Mouse (Mus musculus): Measurements from ENCODE around the gene Lhx1. TPM values are rescaled to one million over a fixed set of nuclear protein-coding genes. Genes with fewer than 3 reads are reported as not detected.

Gene Lhx1
- polyA plus RNA-seq, 1 experiment from 2014 or later = not detected

- WGBS = 43% methylated on average over 8 of the region's 8 CpGs
- Histone ChIP-seq H3K4me1 (ENCODE audit: insufficient read depth) (no peaks in the 10 kb centered on the region), H3K27ac (ENCODE audit: low read depth) (no peak overlapping the region), H3K36me3 (ENCODE audit: insufficient read depth) (no peaks in the 10 kb centered on the region), H3K9ac (no peak overlapping the region), H3K4me2 (no peak overlapping the region), H3K4me3 (ENCODE audit: low read depth, low read length) (no peak overlapping the region), H3K27me3 (ENCODE audit: insufficient read depth, low read length) (no peaks in the 10 kb centered on the region), H3K9me3 (ENCODE audit: low read depth, low read length) (no peaks in the 10 kb centered on the region)
- ATAC-seq (ENCODE audit: insufficient read depth) (no peak), DNase-seq (no peak)
- no peak for TF ChIP-seq CTCF (IDR thresholded peaks at IDR 0.05; ENCODE audit: low read depth)
Observed at GRCm38 (mm10) chr11:84566691-84567090, 41.4 kb upstream of the Lhx1 start.

- H3K27ac ChIP-seq (ENCODE audit: low read depth) = no peak overlapping the region
Observed at GRCm38 (mm10) chr11:84565224-84565623, 39.9 kb upstream of the Lhx1 start.

GRCm38 (mm10) chr11:84563360-84563759 lies 38.0 kb upstream of the Lhx1 start:
- H3K27me3 ChIP-seq (ENCODE audit: insufficient read depth, low read length) = no peaks in the 10 kb centered on the region
- no peak overlapping the region for H3K4me3 ChIP-seq (ENCODE audit: low read depth, low read length)
- H3K4me1 ChIP-seq (ENCODE audit: insufficient read depth) = no peaks in the 10 kb centered on the region
- no peaks in the 10 kb centered on the region for H3K9me3 ChIP-seq (ENCODE audit: low read depth, low read length)
- H3K9ac ChIP-seq = no peak overlapping the region
- H3K27ac ChIP-seq (ENCODE audit: low read depth) = no peak overlapping the region
- DNase-seq (no peak), ATAC-seq (ENCODE audit: insufficient read depth) (no peak)
- H3K4me2 ChIP-seq = no peak overlapping the region
- TF ChIP-seq CTCF (IDR thresholded peaks at IDR 0.05; ENCODE audit: low read depth) = no peak
- no peaks in the 10 kb centered on the region for H3K36me3 ChIP-seq (ENCODE audit: insufficient read depth)
- WGBS = 36% methylated on average over 7 of the region's 7 CpGs

More at GRCm38 (mm10) chr11:84565224-84565623, 39.9 kb upstream of the Lhx1 start:
- Histone ChIP-seq H3K9me3 (ENCODE audit: low read depth, low read length) (no peaks in the 10 kb centered on the region), H3K27me3 (ENCODE audit: insufficient read depth, low read length) (no peaks in the 10 kb centered on the region), H3K4me3 (ENCODE audit: low read depth, low read length) (no peak overlapping the region), H3K4me1 (ENCODE audit: insufficient read depth) (no peaks in the 10 kb centered on the region), H3K36me3 (ENCODE audit: insufficient read depth) (no peaks in the 10 kb centered on the region), H3K9ac (no peak overlapping the region), H3K4me2 (no peak overlapping the region)
- ATAC-seq (ENCODE audit: insufficient read depth) (no peak), DNase-seq (peak; percentile 31)
- no peak for TF ChIP-seq CTCF (IDR thresholded peaks at IDR 0.05; ENCODE audit: low read depth)
- 79% methylated on average over 3 of the region's 3 CpGs for WGBS

GRCm38 (mm10) chr11:84562758-84563347 lies 37.5 kb upstream of the Lhx1 start:
- Histone ChIP-seq H3K27me3 (ENCODE audit: insufficient read depth, low read length) (no peaks in the 10 kb centered on the region), H3K9me3 (ENCODE audit: low read depth, low read length) (no peaks in the 10 kb centered on the region), H3K27ac (ENCODE audit: low read depth) (no peak overlapping the region), H3K9ac (no peak overlapping the region), H3K4me1 (ENCODE audit: insufficient read depth) (no peaks in the 10 kb centered on the region), H3K4me3 (ENCODE audit: low read depth, low read length) (no peak overlapping the region), H3K36me3 (ENCODE audit: insufficient read depth) (no peaks in the 10 kb centered on the region), H3K4me2 (no peak overlapping the region)
- TF ChIP-seq CTCF (IDR thresholded peaks at IDR 0.05; ENCODE audit: low read depth) = no peak
- 26% methylated on average over 9 of the region's 9 CpGs for WGBS
- ATAC-seq (ENCODE audit: insufficient read depth) (no peak), DNase-seq (no peak)

GRCm38 (mm10) chr11:84561546-84561945 lies 36.2 kb upstream of the Lhx1 start:
- TF ChIP-seq CTCF (IDR thresholded peaks at IDR 0.05; ENCODE audit: low read depth) = no peak
- Histone ChIP-seq H3K9ac (no peak overlapping the region), H3K36me3 (ENCODE audit: insufficient read depth) (no peaks in the 10 kb centered on the region), H3K4me2 (no peak overlapping the region), H3K4me3 (ENCODE audit: low read depth, low read length) (no peak overlapping the region), H3K4me1 (ENCODE audit: insufficient read depth) (no peaks in the 10 kb centered on the region), H3K27ac (ENCODE audit: low read depth) (no peak overlapping the region), H3K9me3 (ENCODE audit: low read depth, low read length) (no peaks in the 10 kb centered on the region), H3K27me3 (ENCODE audit: insufficient read depth, low read length) (no peaks in the 10 kb centered on the region)
- DNase-seq (no peak), ATAC-seq (ENCODE audit: insufficient read depth) (no peak)
- WGBS = 60% methylated on average over 5 of the region's 5 CpGs

GRCm38 (mm10) chr11:84553821-84554450 lies 28.6 kb upstream of the Lhx1 start:
- no peaks in the 10 kb centered on the region for H3K36me3 ChIP-seq (ENCODE audit: insufficient read depth)
- H3K9ac ChIP-seq = no peak overlapping the region
- H3K9me3 ChIP-seq (ENCODE audit: low read depth, low read length) = no peaks in the 10 kb centered on the region
- no peak for TF ChIP-seq CTCF (IDR thresholded peaks at IDR 0.05; ENCODE audit: low read depth)
- ATAC-seq (ENCODE audit: insufficient read depth) (no peak), DNase-seq (no peak)
- H3K27me3 ChIP-seq (ENCODE audit: insufficient read depth, low read length) = no peaks in the 10 kb centered on the region
- H3K4me3 ChIP-seq (ENCODE audit: low read depth, low read length) = no peak overlapping the region
- no peak overlapping the region for H3K4me2 ChIP-seq
- 71% methylated on average over 14 of the region's 14 CpGs for WGBS
- no peak overlapping the region for H3K27ac ChIP-seq (ENCODE audit: low read depth)
- no peaks in the 10 kb centered on the region for H3K4me1 ChIP-seq (ENCODE audit: insufficient read depth)

GRCm38 (mm10) chr11:84551296-84551695 lies 26.0 kb upstream of the Lhx1 start:
- DNase-seq (no peak), ATAC-seq (ENCODE audit: insufficient read depth) (no peak)
- no peaks in the 10 kb centered on the region for H3K36me3 ChIP-seq (ENCODE audit: insufficient read depth)
- H3K9me3 ChIP-seq (ENCODE audit: low read depth, low read length) = no peaks in the 10 kb centered on the region
- no peak overlapping the region for H3K4me2 ChIP-seq
- H3K27me3 ChIP-seq (ENCODE audit: insufficient read depth, low read length) = no peaks in the 10 kb centered on the region
- H3K9ac ChIP-seq = no peak overlapping the region
- no peak for TF ChIP-seq CTCF (IDR thresholded peaks at IDR 0.05; ENCODE audit: low read depth)
- H3K27ac ChIP-seq (ENCODE audit: low read depth) = no peak overlapping the region
- WGBS = 58% methylated on average over 4 of the region's 4 CpGs
- no peaks in the 10 kb centered on the region for H3K4me1 ChIP-seq (ENCODE audit: insufficient read depth)
- no peak overlapping the region for H3K4me3 ChIP-seq (ENCODE audit: low read depth, low read length)
